Mouse (Mus musculus) MEL (cell line): ENCODE results near the gene Ltv1.

Experiments
- GATA1 ChIP-seq: IDR thresholded peaks from 2 replicates; pipeline ENCODE4 v1.6.1; 2011; ENCODE audit warnings: low read depth, low read length, improper control_type of control experiment
- MXI1 ChIP-seq: IDR thresholded peaks from 2 replicates; pipeline ENCODE4 v1.6.1; 2011; ENCODE audit warnings: mild to moderate bottlenecking, low read depth, low read length, improper control_type of control experiment
- RAD21 ChIP-seq: IDR thresholded peaks from 2 replicates; pipeline ENCODE4 v1.6.1; 2011; ENCODE audit warnings: mild to moderate bottlenecking, low read depth, low read length, improper control_type of control experiment
- TCF12 ChIP-seq: IDR thresholded peaks from 2 replicates; pipeline ENCODE4 v1.6.1; 2014; ENCODE audit warnings: low read depth, mild to moderate bottlenecking, inconsistent platforms, low read length, improper control_type of control experiment, moderate library complexity

DNA sequence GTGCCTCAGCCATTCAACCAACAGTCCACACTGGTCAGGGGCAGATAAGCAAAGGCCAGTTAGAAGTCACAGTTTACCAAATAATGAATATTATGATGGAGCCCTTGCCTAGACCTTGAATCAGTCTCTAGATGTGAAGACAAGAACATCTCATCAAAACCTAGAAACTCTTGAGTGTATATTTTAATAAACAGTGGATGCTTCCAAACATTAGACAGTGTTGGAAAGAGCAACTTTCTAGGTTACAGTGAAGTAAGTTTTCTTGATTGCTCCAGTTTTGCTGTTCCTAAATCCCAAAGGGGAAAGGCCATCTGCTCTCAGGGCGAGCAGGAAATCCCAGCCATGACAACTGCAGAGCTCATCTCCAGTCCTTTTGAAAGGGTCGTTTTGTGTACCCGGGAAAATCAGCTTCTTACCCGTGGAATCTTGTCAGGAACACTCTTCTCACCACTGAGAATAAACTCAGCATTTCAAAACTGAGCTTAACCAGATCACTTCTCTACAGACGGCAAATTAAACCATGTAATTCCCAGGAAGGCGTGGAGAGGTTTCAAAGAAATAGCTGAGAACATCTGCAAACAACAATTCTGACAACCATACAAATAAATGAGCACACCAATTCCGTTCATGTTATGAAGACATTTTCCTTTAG lies 14.9 kb downstream of the Ltv1 start, which contains the start of gene Zc2hc1b:
- TF ChIP-seq GATA1 (no peak), RAD21 (no peak), TCF12 (no peak), MXI1 (no peak)
